In the genomic region with DNA sequence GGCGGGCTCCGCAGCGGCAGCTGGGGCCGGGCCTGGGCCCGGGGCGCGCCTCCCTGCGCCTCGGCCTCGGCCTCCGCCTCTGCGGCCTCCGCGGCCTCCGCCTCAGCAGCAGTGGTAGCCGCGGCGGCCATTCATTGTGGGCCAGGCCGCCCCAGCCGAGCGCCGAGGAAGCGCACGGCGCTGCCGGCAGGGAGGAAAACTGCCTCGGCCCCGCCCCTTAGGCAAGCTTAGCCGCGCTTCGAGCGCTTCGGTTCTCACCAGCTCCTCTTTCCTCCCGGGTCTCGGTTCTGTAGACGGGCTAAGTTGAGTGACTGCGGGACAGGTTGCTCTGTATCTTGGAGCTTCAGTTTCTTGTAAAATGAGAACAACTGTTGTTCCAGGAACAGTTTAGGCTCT, we compare ENCODE assay signal across 1 mouse cellular context.
TF ChIP-seq lines count a peak whose summit lies in the region.

A gene (minus strand): TSS at position 158 of the 396 bp plus-strand sequence.

TF ChIP-seq in CH12.LX, 34 proteins besides CTCF, POLR2A, EP300 and RAD21 (continued from another document):
- TF ChIP-seq TBP (conservative IDR thresholded peaks at IDR 0.05; ENCODE audit: low read depth, low read length), result peak; percentile 69; the same call in 1 of the 2 replicates
- peak; percentile 34; the same call in 1 of the 2 replicates for TF ChIP-seq MAX (IDR thresholded peaks at IDR 0.05; ENCODE audit: low read length)
- peak; percentile 87 for TF ChIP-seq TCF12 (IDR thresholded peaks at IDR 0.05; ENCODE audit: low read depth, low read length)
